Mouse (Mus musculus) intestine, embryonic 15.5 days (tissue): ENCODE results near the gene Hpse. TPM values are rescaled to one million over a fixed set of nuclear protein-coding genes. Genes with fewer than 3 reads are reported as not detected.

Experiments used
- ATAC-seq: fragments of 200-750 bp; cut with Nextera tagmentation; 2 replicates; pipeline ENCODE4 v1.8.0; 2017; ENCODE audit warnings: moderate TSS enrichment, moderate library complexity
- H3K27ac ChIP-seq: fragments of 300-500 bp; sonication (generic); 2 replicates; pipeline ENCODE4 v1.5.1; 2015; ENCODE audit warnings: mild to moderate bottlenecking, inconsistent platforms
- H3K27me3 ChIP-seq: fragments of 300-500 bp; sonication (generic); replicated peaks from 2 replicates; pipeline ENCODE4 v1.6.1; 2015; ENCODE audit warnings: inconsistent platforms
- H3K36me3 ChIP-seq: fragments of 300-500 bp; sonication (generic); 2 replicates; pipeline ENCODE4 v1.6.1; 2015; ENCODE audit warnings: inconsistent platforms
- H3K4me1 ChIP-seq: fragments of 300-500 bp; sonication (generic); replicated peaks from 2 replicates; pipeline ENCODE4 v1.6.1; 2015; ENCODE audit warnings: inconsistent platforms
- H3K4me2 ChIP-seq: fragments of 300-500 bp; sonication (generic); replicated peaks from 2 replicates; pipeline ENCODE4 v1.6.1; 2015; ENCODE audit warnings: mild to moderate bottlenecking, inconsistent platforms
- H3K4me3 ChIP-seq: fragments of 300-500 bp; sonication (generic); replicated peaks from 2 replicates; pipeline ENCODE4 v1.5.1; 2015; ENCODE audit warnings: inconsistent platforms
- H3K9ac ChIP-seq: fragments of 300-500 bp; sonication (generic); 2 replicates; pipeline ENCODE4 v1.6.1; 2015; ENCODE audit warnings: inconsistent platforms
- H3K9me3 ChIP-seq: fragments of 300-500 bp; sonication (generic); 2 replicates; pipeline ENCODE4 v1.6.1; 2016; ENCODE audit warnings: inconsistent platforms
- WGBS: fragments of 180-500 bp; shearing (Covaris S2); methylation state at CpG from one replicate; pipeline ENCODE4 v1.1.7; 2015; 5-methylcytosine and 5-hydroxymethylcytosine counted together
- polyA plus RNA-seq: library from polyadenylated mRNA; unstranded; fragments of >200 nt; fragmentation: Nextera tagmentation; extraction: Ambion mirVana; gene quantifications from 2 replicates; pipeline ENCODE4 v1.2.1, GENCODE M21; 2015

Gene Hpse
- polyA plus RNA-seq, 1 experiment from 2014 or later, result 3.9 TPM

- Histone ChIP-seq H3K4me1 (0 out of 2 replicates have a peak, but pooled peaks cover 6% of the 10 kb centered on the region), H3K9ac (no peak overlapping the region), H3K9me3 (no peaks in the 10 kb centered on the region), H3K4me2 (no peak overlapping the region), H3K4me3 (no peak overlapping the region), H3K36me3 (no peaks in the 10 kb centered on the region), H3K27me3 (no peaks in the 10 kb centered on the region), H3K27ac (peak overlapping the region; percentile 78)
- ATAC-seq, result peak; percentile 92
- WGBS, result 62% methylated on average over 8 of the region's 8 CpGs
Observed at GRCm38 (mm10) chr5:100632540-100633129, 86.9 kb downstream of the Hpse start.

Other genes with a start within 250 kb of the Hpse start
- 12.0 and 13.1 TPM in 2 replicates for gene Lin54, start 219.1 kb downstream of the Hpse start, polyA plus RNA-seq
- 164 and 170 TPM in 2 replicates for gene Cops4, start 201.4 kb downstream of the Hpse start, polyA plus RNA-seq
- gene Plac8, start 147.5 kb downstream of the Hpse start, polyA plus RNA-seq, result 349 and 408 TPM in 2 replicates
- 67.6 and 70.5 TPM in 2 replicates for gene Coq2, start 44.6 kb downstream of the Hpse start, polyA plus RNA-seq
- gene Helq, start 78.9 kb upstream of the Hpse start, polyA plus RNA-seq, result 13.6 and 16.2 TPM in 2 replicates
- 169 and 172 TPM in 2 replicates for gene Mrps18c, start 78.9 kb upstream of the Hpse start, polyA plus RNA-seq
- gene Abraxas1, start 101.2 kb upstream of the Hpse start, polyA plus RNA-seq, result 26.7 and 30.0 TPM in 2 replicates
- 12.0 and 12.6 TPM in 2 replicates for gene Gpat3, start 126.0 kb upstream of the Hpse start, polyA plus RNA-seq